Mouse (Mus musculus) mouse embryonic stem cell (cell line): ENCODE results near the gene Med9.
"Not testable (repeated sequence)": the region's sequence is repeated elsewhere in the genome, so short reads cannot be mapped to it uniquely, and the experiment has no call there.

Source experiments
- in situ Hi-C, 2 experiments: fragments of 300-500 bp; cut with MboI; formaldehyde crosslinking; loops; 1 replicate in 1 of 2; 3 replicates in 1 of 2; pipeline ENCODE4 v1.14.3; 2019 to 2020; ENCODE audit warnings: low sequenced_read_pairs in 2 of 2, low pct_unique_long_range_greater_than_20kb in 1 of 2, mixed read lengths in 1 of 2; ENCODE audit not compliant: unreplicated experiment in 1 of 2

Med9 gene

GRCm38 (mm10) chr11:59939821-59940220, 8.2 kb upstream of the Med9 start:
- in situ Hi-C loops: no loop called here

- in situ Hi-C loops: no loop called here
Measured at GRCm38 (mm10) chr11:59940645-59941044, 7.4 kb upstream of the Med9 start.

- in situ Hi-C loops: no loop called here
Measured at GRCm38 (mm10) chr11:59941391-59941790, 6.6 kb upstream of the Med9 start.

GRCm38 (mm10) chr11:59944855-59945254, 3.2 kb upstream of the Med9 start:
- in situ Hi-C loops: not testable (repeated sequence)

GRCm38 (mm10) chr11:59948401-59948767, 378 bp downstream of the Med9 start:
- in situ Hi-C loops: no loop called here

GRCm38 (mm10) chr11:59952892-59953291, 4.9 kb downstream of the Med9 start:
- in situ Hi-C loops: no loop called here

GRCm38 (mm10) chr11:59956749-59957148, 8.7 kb downstream of the Med9 start:
- in situ Hi-C loops: no loop called here

GRCm38 (mm10) chr11:59959453-59959852, 11.4 kb downstream of the Med9 start:
- in situ Hi-C loops: no loop called here

GRCm38 (mm10) chr11:59960476-59961337, 12.7 kb downstream of the Med9 start:
- in situ Hi-C loops: no loop called here

- in situ Hi-C loops: no loop called here
Measured at GRCm38 (mm10) chr11:59961338-59961875, 13.4 kb downstream of the Med9 start.

GRCm38 (mm10) chr11:59962590-59962989, 14.6 kb downstream of the Med9 start:
- in situ Hi-C loops: no loop called here

GRCm38 (mm10) chr11:59963364-59964162, 15.6 kb downstream of the Med9 start:
- in situ Hi-C loops: no loop called here

GRCm38 (mm10) chr11:59964163-59964758, 16.3 kb downstream of the Med9 start:
- in situ Hi-C loops: no loop called here

- in situ Hi-C loops: no loop called here
Measured at GRCm38 (mm10) chr11:59964818-59965217, 16.8 kb downstream of the Med9 start, which contains the start of gene Rasd1. TSS of gene Rasd1 (minus strand) at chr11:59964944.

- in situ Hi-C loops: no loop called here
Measured at GRCm38 (mm10) chr11:59965227-59966101, 17.5 kb downstream of the Med9 start.

GRCm38 (mm10) chr11:59966102-59966483, 18.1 kb downstream of the Med9 start:
- in situ Hi-C loops: no loop called here

- in situ Hi-C loops: no loop called here
Measured at GRCm38 (mm10) chr11:59967765-59968164, 19.8 kb downstream of the Med9 start.

GRCm38 (mm10) chr11:59970780-59971179, 22.8 kb downstream of the Med9 start:
- in situ Hi-C loops: loop anchor here in 1 of 2 experiments (5.0 kb wide), 1 partner anchor 62 kb away; no protein-coding TSS in a partner anchor
